Mouse (Mus musculus) embryonic fibroblast, embryonic 13.5 days (primary cell): ENCODE data around the gene Rnasek.

Source experiments
- CTCF ChIP-seq: IDR thresholded peaks from 2 replicates; pipeline ENCODE4 v1.5.1; 2011; ENCODE audit warnings: mild to moderate bottlenecking, control low read depth, low read length, moderate library complexity, borderline replicate concordance; ENCODE audit not compliant: insufficient read depth
- POLR2A ChIP-seq: IDR thresholded peaks from 2 replicates; pipeline ENCODE4 v1.6.1; 2011; ENCODE audit warnings: low read depth, mild to moderate bottlenecking, control low read depth, low read length, moderate library complexity

DNA sequence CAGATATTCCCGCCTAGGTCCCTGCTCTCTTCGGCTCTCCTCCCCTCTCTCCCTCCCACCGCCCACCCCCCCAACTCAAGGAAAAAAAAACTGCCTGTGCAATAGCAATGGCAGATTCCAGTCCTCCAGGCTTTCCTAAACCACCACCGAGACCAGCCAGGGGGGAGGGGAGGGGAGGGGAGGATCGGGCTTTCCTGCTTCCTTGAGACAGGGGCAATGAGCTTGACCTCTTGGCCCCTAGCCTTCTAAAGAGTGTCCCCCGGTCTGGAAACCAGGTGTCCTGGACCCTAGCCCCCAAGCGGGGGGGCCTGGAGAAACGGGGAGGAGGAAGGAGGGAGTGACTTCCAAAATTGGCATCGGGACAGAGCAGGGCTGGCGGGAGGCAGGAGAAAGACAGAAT lies 7.1 kb downstream of the Rnasek start:
- TF ChIP-seq CTCF (no peak), POLR2A (no peak)
